Mouse (Mus musculus): ENCODE results near the gene Olfr573-ps1. TPM values are rescaled to one million over a fixed set of nuclear protein-coding genes. Genes with fewer than 3 reads are reported as not detected.

Olfr573-ps1 gene
- not detected for total RNA-seq (2018; cell fraction: chromatin; rRNA removed)
- not detected for total RNA-seq (2018; cell fraction: cytosol; rRNA removed)
- total RNA-seq (2018; cell fraction: nucleus; rRNA removed): not detected
- not detected in 3 replicates for polyA plus RNA-seq (2018)

DNA sequence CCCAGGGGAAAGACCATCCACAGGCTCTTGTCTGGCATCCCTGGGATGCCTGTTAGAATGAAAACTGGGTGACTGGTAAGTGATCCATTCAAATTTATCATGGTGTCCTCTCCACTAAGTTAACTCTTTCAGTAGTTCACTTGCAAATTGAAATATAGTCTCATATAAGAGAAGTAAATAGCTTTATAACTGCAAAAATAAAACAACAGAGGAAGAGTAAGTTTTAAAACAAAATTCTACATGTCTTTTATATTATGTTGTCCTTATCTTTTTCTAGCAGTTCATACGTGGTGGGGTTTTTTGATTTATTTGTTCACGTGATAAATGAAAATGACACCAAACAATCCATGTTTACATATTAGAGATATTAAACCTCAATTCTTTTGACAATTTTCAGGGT, at the start of gene Olfr573-ps1:
Gene Olfr573-ps1 (minus strand): TSS at position 101 of the 400 bp plus-strand sequence.
- H3K79me2 ChIP-seq (ENCODE audit: inconsistent target): no peaks in the 10 kb centered on the region
- 100% methylated on average over 2 of the region's 2 CpGs for WGBS (ENCODE audit: missing documents)
- no peaks in the 10 kb centered on the region for H3K36me3 ChIP-seq (ENCODE audit: inconsistent target)
- no peak within 1 kb of the TSS for H3K4me3 ChIP-seq (ENCODE audit: inconsistent target)
- H3K27ac ChIP-seq: no peak within 1 kb of the TSS

GRCm38 (mm10) chr7:102989224-102989623, 46.8 kb upstream of the Olfr573-ps1 start, which contains the start of gene Olfr578:
Gene Olfr578, minus strand, starts transcription at chr7:102989324.
- H3K4me3 ChIP-seq (ENCODE audit: inconsistent target): no peak within 1 kb of the TSS
- no peaks in the 10 kb centered on the region for H3K79me2 ChIP-seq (ENCODE audit: inconsistent target)
- H3K27ac ChIP-seq: no peak within 1 kb of the TSS
- no peaks in the 10 kb centered on the region for H3K36me3 ChIP-seq (ENCODE audit: inconsistent target)
- 86% methylated on average over 3 of the region's 3 CpGs for WGBS (ENCODE audit: missing documents)

- WGBS (ENCODE audit: missing documents): 93% methylated on average over 2 of the region's 2 CpGs
- no peaks in the 10 kb centered on the region for H3K36me3 ChIP-seq (ENCODE audit: inconsistent target)
- no peak within 1 kb of the TSS for H3K4me3 ChIP-seq (ENCODE audit: inconsistent target)
- no peak within 1 kb of the TSS for H3K27ac ChIP-seq
- H3K79me2 ChIP-seq (ENCODE audit: inconsistent target): no peaks in the 10 kb centered on the region
These were observed 33.5 kb upstream of the Olfr573-ps1 start, which contains the start of gene Olfr577 for GRCm38 (mm10) chr7:102975843-102976242. Gene Olfr577, minus strand, starts transcription at chr7:102975943.

DNA sequence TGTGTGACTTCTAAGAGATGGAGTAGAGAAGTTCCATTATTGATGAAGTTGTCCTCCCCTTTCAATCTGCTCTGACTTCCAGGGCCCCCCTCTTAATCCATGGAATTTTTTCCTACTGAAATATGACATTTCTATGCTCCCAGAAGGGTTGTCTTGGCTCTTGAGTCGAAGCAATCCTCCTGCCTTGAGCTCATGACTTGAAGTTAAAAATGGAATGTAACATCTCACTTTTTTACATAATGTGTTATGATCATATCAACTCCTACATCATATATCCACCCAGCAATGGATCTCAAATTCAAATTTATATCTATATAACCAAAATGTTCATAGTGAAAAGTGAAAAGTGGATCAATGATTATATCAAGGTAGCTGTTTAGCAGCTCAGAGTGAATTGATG, 32.0 kb upstream of the Olfr573-ps1 start:
- no peaks in the 10 kb centered on the region for H3K36me3 ChIP-seq (ENCODE audit: inconsistent target)
- no peak overlapping the region for H3K4me3 ChIP-seq (ENCODE audit: inconsistent target)
- no peaks in the 10 kb centered on the region for H3K79me2 ChIP-seq (ENCODE audit: inconsistent target)
- no peak overlapping the region for H3K27ac ChIP-seq
- 13% methylated on average over 1 of the region's 1 CpGs for WGBS (ENCODE audit: missing documents)

DNA sequence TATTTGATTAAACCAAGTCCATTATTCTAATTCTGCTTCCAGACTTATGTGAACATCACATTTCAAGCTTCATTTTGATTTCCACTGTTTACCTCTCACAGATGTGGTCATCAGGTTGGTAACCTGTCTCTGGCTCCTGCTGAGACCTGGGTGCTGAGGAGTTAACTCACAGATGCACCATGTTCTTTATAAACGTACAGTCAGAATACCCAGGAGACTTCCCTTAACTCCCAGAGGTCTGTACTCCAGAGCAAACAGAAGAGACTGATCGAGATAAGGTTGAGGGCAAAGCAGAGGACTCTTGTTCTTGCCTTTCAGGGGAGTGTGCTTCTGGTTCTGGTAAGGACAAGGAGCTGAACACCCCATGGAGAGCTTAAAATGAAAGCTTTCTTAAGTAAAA, 20.0 kb upstream of the Olfr573-ps1 start, which contains the start of gene Olfr576:
Gene Olfr576 (plus strand): TSS at position 301 of the 400 bp plus-strand sequence.
- 57% methylated on average over 2 of the region's 2 CpGs for WGBS (ENCODE audit: missing documents)
- Histone ChIP-seq H3K4me3 (ENCODE audit: inconsistent target) (no peak within 1 kb of the TSS), H3K79me2 (ENCODE audit: inconsistent target) (no peaks in the 10 kb centered on the region), H3K36me3 (ENCODE audit: inconsistent target) (no peaks in the 10 kb centered on the region), H3K27ac (no peak within 1 kb of the TSS)

GRCm38 (mm10) chr7:102958593-102958992, 16.2 kb upstream of the Olfr573-ps1 start, which contains the start of gene Olfr575:
Gene Olfr575, minus strand, starts transcription at chr7:102958775.
- no peaks in the 10 kb centered on the region for H3K36me3 ChIP-seq (ENCODE audit: inconsistent target)
- H3K27ac ChIP-seq: no peak within 1 kb of the TSS
- H3K79me2 ChIP-seq (ENCODE audit: inconsistent target): no peaks in the 10 kb centered on the region
- 67% methylated on average over 1 of the region's 1 CpGs for WGBS (ENCODE audit: missing documents)
- no peak within 1 kb of the TSS for H3K4me3 ChIP-seq (ENCODE audit: inconsistent target)

GRCm38 (mm10) chr7:102958137-102958536, 15.8 kb upstream of the Olfr573-ps1 start:
- WGBS (ENCODE audit: missing documents): 84% methylated on average over 3 of the region's 3 CpGs
- Histone ChIP-seq H3K27ac (no peak overlapping the region), H3K79me2 (ENCODE audit: inconsistent target) (no peaks in the 10 kb centered on the region)

GRCm38 (mm10) chr7:102950732-102951131, 8.4 kb upstream of the Olfr573-ps1 start:
- no peaks in the 10 kb centered on the region for H3K79me2 ChIP-seq (ENCODE audit: inconsistent target)
- 100% methylated on average over 1 of the region's 1 CpGs for WGBS (ENCODE audit: missing documents)
- H3K27ac ChIP-seq: no peak overlapping the region

More at GRCm38 (mm10) chr7:102958137-102958536, 15.8 kb upstream of the Olfr573-ps1 start:
- Histone ChIP-seq H3K4me3 (ENCODE audit: inconsistent target) (no peak overlapping the region), H3K36me3 (ENCODE audit: inconsistent target) (no peaks in the 10 kb centered on the region)

GRCm38 (mm10) chr7:102948167-102948566, 5.8 kb upstream of the Olfr573-ps1 start, which contains the start of gene Olfr574:
Gene Olfr574, plus strand, starts transcription at chr7:102948467.
- WGBS (ENCODE audit: missing documents): 100% methylated on average over 1 of the region's 1 CpGs
- H3K4me3 ChIP-seq (ENCODE audit: inconsistent target): no peak within 1 kb of the TSS
- H3K27ac ChIP-seq: no peak within 1 kb of the TSS
- no peaks in the 10 kb centered on the region for H3K79me2 ChIP-seq (ENCODE audit: inconsistent target)
- no peaks in the 10 kb centered on the region for H3K36me3 ChIP-seq (ENCODE audit: inconsistent target)

More at GRCm38 (mm10) chr7:102950732-102951131, 8.4 kb upstream of the Olfr573-ps1 start:
- H3K36me3 ChIP-seq (ENCODE audit: inconsistent target): no peaks in the 10 kb centered on the region
- H3K4me3 ChIP-seq (ENCODE audit: inconsistent target): no peak overlapping the region

DNA sequence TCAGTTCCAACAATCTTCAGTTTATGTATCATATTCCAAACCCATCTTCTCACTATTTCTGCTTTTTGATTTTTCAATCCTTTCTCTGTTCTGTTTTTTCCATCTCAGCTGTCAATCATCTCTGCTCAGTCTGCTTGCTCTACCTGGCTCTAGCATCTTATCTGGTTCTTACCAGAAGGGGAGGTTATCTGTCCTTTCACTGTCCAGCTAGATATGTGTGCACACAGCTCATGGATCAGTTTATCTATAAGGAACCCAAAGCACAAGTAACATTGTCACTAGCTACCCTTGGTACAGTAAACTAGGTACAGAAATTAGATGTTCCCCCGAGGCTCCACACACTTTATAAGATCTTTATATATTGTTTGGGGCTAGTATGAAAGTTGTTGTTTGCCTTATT, 1.0 kb upstream of the Olfr573-ps1 start:
- no peak overlapping the region for H3K27ac ChIP-seq
- H3K36me3 ChIP-seq (ENCODE audit: inconsistent target): no peaks in the 10 kb centered on the region
- H3K4me3 ChIP-seq (ENCODE audit: inconsistent target): no peak overlapping the region
- H3K79me2 ChIP-seq (ENCODE audit: inconsistent target): no peaks in the 10 kb centered on the region
- WGBS (ENCODE audit: missing documents): 100% methylated on average over 1 of the region's 1 CpGs

DNA sequence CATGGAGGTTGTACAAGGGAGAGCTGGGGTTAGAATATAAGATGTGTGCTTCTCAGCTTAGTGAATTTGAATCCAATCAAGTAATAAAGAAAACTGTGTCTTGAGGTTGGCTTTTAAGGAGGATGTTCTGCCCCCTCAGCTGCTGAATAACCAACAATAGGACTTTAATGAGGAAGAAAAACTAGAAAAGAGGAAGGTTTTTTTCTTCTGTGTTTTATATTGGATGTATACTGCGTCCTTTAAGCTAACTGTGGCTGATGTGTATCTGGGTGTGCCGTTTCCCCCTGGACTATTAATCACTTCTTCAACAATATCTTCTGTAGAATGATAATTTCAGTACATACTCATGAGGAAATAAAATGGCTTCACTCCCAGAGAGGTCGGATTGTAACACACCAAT, 15.3 kb downstream of the Olfr573-ps1 start:
- no peak overlapping the region for H3K4me3 ChIP-seq (ENCODE audit: inconsistent target)
- H3K36me3 ChIP-seq (ENCODE audit: inconsistent target): no peaks in the 10 kb centered on the region
- 20% methylated on average over 3 of the region's 3 CpGs for WGBS (ENCODE audit: missing documents)
- no peak overlapping the region for H3K27ac ChIP-seq
- no peaks in the 10 kb centered on the region for H3K79me2 ChIP-seq (ENCODE audit: inconsistent target)

DNA sequence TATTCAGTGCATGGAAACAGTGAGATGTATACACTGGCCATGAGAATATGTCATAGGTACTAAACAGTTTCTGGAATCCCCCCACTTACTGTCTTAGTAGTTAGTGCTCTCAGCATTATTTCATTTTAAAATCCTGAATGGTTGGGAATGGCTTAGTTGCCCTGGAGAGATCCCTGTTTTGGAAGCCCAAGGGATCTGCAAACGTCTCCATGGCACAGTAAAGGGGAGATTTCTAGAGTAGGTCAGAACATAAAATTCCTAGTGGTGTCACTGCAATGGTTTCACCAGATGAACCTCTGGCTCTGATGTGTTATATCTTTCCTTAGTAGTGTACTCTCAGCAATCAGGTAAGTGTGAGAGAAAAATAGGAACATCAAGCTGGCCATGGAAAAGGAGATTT, 18.3 kb downstream of the Olfr573-ps1 start, which contains the start of gene Olfr572:
Gene Olfr572 (plus strand): TSS at position 301 of the 400 bp plus-strand sequence.
- Histone ChIP-seq H3K36me3 (ENCODE audit: inconsistent target) (no peaks in the 10 kb centered on the region), H3K27ac (no peak within 1 kb of the TSS), H3K4me3 (ENCODE audit: inconsistent target) (no peak within 1 kb of the TSS), H3K79me2 (ENCODE audit: inconsistent target) (no peaks in the 10 kb centered on the region)
- WGBS (ENCODE audit: missing documents): 89% methylated on average over 1 of the region's 1 CpGs

DNA sequence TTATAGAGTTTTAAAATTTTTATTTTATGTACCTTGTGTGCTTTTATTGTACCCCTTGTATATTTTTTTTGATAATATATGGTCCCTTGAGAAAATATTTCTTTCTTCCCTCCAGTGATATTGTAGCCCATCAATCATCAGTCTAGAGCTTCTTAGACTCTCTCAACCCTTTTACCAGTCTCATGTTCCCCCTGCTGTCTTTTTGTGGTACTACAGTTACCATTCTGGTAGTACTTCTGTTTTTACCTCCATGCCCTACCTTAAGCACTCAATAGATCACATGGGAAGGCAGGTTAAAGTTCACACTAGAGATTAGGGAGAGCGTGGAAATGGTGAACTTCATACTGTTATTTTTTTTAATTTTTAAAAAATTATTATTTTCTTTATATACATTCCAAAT, 22.7 kb downstream of the Olfr573-ps1 start:
- 0% methylated on average over 1 of the region's 1 CpGs for WGBS (ENCODE audit: missing documents)
- no peak overlapping the region for H3K27ac ChIP-seq
- H3K79me2 ChIP-seq (ENCODE audit: inconsistent target): no peaks in the 10 kb centered on the region
- H3K4me3 ChIP-seq (ENCODE audit: inconsistent target): no peak overlapping the region
- no peaks in the 10 kb centered on the region for H3K36me3 ChIP-seq (ENCODE audit: inconsistent target)

DNA sequence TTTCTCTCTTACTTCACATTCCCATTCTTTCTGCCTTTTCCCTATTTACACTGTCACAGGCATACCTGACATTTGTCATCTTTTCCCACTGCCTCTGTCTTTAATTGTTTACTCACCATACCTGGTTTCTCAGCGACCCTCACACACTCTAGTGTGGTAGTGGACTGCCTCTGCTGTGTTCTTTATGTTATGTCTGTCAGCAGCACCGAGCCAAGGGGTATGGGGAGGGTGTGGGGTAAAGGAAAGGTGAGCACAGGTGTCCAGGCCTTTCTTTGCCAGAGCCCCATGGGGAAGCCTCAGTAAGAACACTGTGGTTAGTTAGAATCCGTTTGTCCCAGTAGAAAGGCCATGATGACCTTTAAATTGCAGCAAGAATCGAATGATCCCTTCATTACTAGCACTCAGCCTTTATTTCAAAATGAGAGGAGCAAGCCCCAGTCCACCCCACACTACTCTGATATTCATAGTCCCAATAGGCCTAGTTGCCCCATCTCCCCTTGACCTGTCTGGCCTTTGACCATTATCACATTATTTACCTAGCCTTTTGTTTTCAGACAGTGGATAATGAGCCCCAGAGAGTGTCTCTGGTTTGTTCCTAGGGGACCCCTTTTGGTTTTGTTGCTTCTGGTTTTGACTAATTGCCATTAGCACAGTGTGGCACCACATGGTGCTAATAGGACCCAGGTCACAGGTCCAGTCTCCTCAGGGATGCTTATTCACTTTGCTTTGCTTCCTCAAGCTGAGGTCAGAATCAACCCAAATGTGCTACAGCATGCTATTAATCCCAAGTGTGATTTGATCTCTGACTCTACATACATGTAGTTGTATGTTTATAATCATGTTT, 25.1 kb downstream of the Olfr573-ps1 start, which contains the start of gene Olfr571:
Gene Olfr571 (minus strand): TSS at position 505 of the 844 bp plus-strand sequence.
- H3K27ac ChIP-seq: no peak within 1 kb of the TSS

DNA sequence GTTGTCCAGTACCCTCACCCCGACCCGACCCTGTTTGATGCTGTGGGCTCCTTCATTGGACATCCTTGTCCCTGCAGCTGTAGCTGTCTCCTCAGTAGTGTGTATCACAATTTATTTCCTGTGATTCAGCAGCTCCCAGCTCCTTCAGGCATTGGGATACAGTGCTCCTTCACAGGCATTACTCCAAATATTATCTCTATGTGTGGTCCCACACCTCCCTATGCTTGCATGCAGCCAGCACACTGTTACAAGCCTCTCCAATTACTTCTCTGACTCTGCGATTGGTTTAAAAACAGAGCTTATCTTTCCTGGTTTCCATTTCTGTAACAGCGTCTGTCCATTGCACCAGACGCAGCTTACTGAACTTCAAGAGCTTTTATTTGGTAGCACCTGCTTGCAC, 26.0 kb downstream of the Olfr573-ps1 start:
- 86% methylated on average over 5 of the region's 5 CpGs for WGBS (ENCODE audit: missing documents)
- Histone ChIP-seq H3K27ac (no peak overlapping the region), H3K36me3 (ENCODE audit: inconsistent target) (no peaks in the 10 kb centered on the region), H3K4me3 (ENCODE audit: inconsistent target) (no peak overlapping the region), H3K79me2 (ENCODE audit: inconsistent target) (no peaks in the 10 kb centered on the region)

More for the DNA sequence above, 25.1 kb downstream of the Olfr573-ps1 start, which contains the start of gene Olfr571:
- H3K36me3 ChIP-seq (ENCODE audit: inconsistent target): no peaks in the 10 kb centered on the region
- H3K4me3 ChIP-seq (ENCODE audit: inconsistent target): no peak within 1 kb of the TSS
- WGBS (ENCODE audit: missing documents): 85% methylated on average over 4 of the region's 4 CpGs
- no peaks in the 10 kb centered on the region for H3K79me2 ChIP-seq (ENCODE audit: inconsistent target)
